Mouse (Mus musculus): ENCODE measurements around the gene Spn.
"Not testable (repeated sequence)": the region's sequence is repeated elsewhere in the genome, so short reads cannot be mapped to it uniquely, and the experiment has no call there.

Gene Spn

DNA sequence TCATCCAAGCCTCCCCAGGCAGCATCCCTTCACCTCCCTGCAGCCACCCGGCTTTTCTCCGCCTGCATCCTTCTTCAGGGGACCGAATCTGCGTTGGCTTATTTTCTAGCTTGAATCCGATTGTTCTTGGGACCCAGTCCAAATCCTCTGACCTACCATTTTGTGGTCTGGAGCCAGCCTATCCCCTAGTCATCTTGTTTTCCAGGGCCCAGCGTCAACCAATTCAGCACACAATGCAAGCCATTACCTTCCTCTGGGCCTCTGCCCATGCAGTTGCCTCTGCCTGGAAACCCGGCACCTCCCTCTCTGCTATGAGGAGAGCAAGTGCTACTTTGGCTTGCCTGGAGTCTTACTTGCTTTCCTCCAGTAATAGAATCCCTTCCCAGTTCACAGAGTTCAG is 32.1 kb downstream of the Spn start:
- peak; percentile 56 for DNase-seq (ENCODE audit: low spot score)

DNA sequence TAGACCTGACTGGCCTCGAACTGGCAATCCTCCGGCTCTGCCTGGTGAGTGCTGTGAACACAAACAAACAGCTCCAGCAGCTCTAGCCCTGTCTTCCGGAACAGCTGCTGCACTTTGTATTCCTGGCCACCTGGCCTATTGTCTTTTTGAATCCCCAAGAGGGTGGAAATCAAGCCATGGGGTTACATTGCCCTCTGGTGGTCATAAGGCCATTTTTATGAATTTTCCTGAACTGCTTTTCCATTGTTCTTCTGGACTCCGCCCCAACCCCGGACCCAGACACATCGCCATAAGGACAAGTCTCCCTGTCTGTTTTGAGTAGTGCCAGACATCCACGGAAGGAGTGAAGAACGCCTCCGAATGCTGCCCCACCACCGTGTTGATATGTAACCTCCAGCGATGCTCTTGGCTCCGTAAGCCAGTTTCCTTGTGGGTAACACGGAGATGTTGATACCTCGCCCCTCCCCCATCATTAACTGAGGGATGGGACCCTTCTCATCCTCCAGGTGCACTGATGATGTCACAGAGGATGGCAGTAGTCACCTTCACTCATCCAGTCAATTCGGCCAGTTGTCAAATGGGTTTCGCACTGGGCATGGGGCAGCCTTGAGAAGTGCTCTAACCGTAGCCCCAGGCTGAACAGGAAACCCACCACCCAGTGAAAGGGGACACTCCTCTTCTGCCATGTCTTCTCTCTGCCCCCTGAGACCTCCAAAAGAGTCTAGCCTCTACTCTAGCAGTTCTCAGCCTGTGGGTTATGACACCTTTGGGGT is 32.9 kb downstream of the Spn start:
- DNase-seq (ENCODE audit: low spot score): peak; percentile 83

DNA sequence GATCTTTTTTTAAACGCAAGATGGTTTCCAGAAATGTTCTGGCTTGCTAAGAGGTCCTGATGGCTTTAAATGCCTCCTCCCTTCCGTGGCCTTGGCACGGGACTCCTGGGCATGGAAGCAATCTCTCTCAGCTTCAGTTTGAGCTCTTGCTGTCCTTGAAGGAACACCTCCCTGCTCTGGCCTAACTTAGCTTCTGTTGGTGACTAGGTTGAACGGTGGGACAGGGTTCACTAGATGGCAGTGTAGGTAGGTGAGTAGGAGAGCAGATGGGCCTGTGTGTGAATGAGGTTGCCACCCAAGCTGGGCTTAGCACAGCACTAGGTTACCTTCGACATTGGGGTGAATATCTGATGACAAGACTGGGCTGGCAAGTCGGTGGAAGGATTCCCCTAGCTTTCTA is 33.7 kb downstream of the Spn start:
- DNase-seq (ENCODE audit: low spot score): peak; percentile 16

DNA sequence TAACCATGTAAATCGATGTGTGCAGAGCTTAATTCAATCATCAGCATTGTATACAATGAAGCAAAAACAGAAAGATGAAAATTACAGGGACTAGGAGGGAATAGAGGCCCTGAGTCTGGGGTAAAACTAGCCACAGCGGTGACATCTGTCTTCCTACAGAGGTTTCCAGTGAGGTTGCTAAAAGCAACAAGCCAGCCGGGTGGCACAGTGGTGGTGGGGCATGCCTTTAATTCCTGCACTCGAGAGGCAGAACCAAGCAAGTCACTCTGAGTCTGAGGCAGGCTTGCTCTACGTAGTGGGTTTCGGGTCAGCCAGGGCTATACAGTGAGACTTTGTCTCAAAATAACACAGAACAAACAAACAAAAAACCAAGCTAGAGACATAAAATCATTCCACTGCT is 35.5 kb downstream of the Spn start:
- no peak for DNase-seq (ENCODE audit: low spot score)

DNA sequence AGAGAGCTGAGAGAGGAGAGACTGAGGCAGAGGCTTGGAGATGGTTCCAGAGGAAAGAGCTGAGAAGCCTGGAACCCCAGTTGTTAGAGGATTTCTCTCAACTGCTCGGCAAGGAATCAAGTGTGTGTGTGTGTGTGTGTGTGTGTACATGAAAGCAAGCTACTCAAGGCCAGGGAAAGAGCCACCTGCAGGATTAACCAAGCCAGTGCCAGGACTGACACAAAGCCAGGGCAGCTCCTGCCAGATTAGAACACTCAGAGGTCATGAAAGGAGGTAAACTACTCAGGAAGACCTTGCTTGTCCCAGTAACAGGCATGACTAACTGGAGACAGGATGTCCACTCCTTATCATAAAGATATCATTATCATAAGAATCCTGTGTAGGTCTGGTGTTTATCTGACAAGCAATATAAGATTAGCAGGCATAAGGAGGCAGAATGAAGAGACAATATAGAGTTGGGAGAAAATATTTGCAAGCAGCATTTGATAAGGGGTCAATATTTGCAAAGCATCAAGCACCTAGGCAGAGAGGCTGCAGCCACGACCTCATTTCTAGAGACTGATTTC is 36.1 kb downstream of the Spn start:
- no peak for DNase-seq (ENCODE audit: low spot score)

DNA sequence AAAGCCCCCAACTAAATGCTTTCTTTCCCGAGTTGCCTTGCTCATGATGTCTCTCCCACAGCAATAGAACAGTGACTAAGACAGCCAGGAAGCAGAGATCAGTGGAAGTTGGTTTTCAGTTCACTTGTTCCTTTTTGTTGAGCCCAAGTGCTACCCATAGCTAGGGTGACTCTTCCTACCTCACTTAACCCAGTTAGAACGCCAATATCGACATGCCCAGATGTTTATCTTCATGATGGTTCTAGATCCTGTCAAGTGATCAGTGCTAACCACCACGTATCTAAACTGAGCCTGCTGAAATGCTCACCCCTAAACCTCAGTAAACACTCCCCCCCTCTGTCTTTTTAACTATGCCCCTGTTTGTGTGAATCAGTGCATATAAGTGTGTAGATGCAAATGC is 38.1 kb downstream of the Spn start:
- DNase-seq (ENCODE audit: low spot score): no peak

DNA sequence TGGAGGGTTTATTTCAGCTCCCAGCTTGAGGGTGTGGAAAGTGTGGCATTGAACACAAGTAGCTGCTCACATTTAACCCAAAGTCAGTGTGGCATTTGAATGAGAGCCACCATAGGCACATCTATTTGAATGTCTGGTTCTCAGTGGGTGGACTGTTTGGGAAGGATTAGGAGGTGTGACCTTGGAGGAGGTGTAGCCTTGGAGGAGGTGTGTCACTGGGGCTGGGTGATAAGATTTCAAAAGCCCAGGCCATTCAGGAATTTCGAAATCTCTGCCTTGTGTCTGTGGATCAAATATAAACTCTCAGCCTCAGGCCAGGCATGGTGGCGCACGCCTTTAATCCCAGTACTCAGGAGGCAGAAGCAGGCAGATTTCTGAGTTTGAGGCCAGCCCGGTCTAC is 38.7 kb downstream of the Spn start:
- DNase-seq (ENCODE audit: low spot score): no peak

DNA sequence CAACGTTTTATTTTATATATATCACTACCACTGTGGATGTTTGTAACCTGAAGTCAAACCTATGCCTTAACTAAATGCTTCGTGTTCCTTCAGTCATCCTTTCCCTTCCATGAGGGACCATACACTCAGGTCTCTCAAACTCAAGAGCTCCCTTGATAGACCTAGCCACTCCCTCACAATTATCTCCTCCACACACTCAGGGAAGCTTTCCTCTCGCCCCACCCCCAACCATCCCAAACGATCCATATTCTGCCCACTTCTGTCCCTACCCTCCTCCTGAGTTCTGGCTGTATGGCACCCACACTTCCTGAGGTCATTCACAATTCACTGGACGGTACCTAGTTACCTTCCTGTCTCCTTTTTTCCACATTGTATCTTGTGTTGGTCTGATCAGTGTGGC is 39.1 kb downstream of the Spn start:
- no peak for DNase-seq (ENCODE audit: low spot score)

DNA sequence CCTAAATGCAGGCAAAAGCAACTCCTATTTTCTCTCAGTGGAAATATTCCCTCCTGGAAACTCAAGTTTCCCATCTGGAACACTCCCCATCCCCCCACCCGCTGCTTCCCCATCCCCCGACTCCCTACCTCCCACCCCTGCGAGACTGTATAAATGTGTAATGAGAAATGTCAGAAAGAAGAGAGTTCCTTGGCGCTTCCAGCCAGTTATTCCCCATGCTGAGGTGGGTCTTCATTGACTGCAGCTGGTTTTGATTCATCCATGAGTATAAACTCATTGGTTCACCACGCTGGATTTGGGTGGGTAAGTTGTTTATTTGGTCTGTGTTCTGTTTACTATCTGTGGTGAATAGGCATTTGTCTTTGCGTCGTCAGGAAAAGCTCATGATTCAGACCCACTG is 41.2 kb downstream of the Spn start:
- no peak for DNase-seq (ENCODE audit: low spot score)

DNA sequence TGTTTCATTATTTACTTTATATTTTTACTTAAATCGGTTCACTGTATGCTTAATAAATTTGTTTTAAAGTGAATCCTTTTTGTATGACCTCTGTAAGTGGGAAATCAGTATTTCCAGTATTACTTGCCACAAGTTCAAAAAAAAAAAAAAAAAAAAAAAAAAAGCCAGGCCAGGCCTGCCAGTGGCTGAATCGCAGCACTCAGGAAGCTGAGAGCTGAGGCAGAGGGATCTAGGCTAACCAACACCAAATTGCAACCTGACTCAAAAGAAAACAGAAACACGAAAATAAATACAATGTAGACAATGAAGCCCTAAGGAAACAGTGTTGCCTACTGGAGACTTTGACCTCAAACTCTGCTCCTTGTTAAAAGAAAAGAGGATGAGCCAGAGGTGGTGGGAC is 43.7 kb downstream of the Spn start:
- DNase-seq (ENCODE audit: low spot score): no peak

DNA sequence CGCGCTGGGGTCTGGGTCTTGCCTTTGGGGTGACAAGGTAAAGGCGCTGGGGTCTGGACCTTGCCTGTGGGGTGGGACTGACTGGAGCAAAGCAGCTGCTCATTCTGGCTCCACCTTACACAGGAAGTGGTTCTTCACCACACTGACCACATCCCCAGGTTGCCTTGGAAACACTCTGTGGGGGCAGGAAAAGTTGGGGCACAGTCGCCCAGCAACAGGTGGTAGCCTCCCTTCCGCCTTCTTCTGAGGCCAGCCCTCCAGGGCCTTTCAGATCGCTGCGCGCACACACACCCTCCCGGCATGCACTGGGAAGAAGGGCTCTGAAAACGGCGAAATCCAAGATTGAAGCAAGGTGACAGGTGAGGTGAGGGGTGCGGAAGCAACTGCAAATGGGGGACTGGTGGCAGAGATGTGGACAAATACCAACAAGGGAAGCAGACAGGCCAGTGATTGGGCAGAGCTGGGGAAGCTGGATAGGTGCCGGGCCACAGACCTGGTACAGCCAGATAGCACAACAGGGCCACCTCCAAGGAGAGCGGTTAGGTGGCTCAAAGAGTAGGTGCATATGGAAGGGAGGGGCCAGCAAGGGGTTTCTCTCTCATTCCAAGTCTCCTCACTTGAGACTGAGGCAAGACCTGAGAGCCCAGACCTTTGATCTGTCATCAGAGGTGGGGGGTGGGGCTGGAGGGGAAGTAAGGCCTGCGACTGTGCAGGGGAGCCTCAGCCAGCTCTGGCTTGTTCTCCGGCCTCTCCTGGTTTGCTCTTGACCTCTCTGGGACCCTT is 46.3 kb downstream of the Spn start, which contains the start of gene AI467606:
Gene AI467606, plus strand, starts transcription at position 246 of the 783 bp plus-strand sequence.
- DNase-seq (ENCODE audit: low spot score): no peak

DNA sequence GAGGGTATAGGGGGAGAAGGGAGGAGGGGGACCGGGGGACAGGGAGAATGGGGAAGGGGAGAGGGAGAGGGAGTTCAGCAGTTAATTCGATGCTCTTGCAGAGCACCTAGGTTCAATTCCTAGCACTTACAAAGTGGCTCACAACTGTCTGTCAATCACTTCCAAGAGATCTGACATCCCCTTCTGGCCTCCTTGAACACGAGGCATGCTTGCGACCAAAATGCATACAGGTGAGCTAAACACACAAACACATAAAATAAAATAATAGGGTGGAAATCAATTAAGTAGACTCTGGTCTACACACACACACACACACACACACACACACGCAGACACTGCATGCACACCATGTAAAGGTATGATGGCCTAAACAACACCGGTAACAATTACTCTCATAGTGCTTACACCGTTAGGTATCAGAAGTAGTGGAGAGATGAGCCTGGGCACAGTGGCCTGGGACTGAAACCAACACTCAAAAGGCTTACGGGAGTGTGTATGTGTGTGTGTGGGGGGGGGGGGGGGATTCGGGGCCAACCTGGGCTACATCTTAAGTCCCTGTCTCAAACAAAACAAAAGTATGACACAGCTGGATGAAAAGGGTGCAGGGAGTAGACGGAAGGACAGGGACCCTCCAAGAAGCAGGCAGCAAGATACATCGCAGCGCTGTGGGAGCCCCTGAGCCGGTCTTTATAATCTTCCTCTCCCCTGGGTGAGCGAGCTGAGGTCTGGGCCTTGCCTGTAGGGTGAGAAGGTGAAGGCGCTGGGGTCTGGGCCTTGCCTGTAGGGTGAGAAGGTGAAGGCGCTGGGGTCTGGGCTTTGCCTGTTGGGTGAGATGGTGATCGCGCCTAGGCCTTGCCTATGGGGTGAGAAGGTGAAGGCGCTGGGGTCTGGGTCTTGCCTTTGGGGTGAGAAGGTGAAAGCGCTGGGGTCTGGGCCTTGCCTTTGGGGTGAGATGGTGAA is 47.2 kb downstream of the Spn start:
- DNase-seq (ENCODE audit: low spot score): no peak

DNA sequence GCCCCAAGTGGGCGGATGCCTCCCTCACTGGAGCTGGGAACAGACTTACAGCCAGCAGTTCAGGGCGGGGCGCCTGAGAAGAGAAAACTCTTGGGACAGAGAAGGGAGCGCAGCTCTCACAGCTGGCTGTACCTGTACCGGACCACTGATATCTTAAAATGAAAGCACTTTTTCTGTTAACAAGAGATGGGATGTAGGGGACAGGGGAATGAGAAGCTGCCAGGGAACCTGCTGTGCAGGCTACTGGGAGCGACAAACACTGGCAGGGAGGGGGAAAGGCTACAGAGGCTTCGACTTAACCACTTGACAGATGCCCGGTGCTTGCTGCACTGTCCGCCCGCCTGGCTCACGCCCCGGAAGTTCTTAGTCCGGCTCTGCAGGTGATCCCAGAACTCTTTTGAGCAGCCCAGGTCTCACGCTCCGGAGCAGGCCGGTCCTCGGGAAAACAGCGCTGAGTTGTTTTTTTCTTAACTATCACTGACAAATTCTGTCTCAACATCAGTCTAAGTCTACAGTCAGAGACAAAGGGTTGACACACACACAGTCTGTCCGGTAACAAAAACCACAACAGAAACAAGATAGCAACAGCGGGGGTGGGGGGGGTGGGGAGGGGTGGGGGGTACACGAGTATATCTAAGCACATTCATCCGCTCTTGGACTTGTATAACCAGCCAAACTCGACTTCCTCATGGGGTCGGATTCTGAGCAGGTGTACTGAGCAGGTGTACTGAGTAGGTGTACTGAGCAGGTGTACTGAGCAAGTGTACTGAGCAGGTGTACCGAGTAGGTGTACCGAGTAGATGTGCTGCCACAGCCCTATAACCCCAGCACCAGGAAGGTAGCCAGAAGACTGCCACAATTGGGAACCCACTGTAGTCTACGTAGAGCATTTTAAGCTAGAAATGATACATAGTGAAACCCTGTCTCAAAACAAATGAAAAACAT is 48.5 kb downstream of the Spn start:
- DNase-seq (ENCODE audit: low spot score): no peak

DNA sequence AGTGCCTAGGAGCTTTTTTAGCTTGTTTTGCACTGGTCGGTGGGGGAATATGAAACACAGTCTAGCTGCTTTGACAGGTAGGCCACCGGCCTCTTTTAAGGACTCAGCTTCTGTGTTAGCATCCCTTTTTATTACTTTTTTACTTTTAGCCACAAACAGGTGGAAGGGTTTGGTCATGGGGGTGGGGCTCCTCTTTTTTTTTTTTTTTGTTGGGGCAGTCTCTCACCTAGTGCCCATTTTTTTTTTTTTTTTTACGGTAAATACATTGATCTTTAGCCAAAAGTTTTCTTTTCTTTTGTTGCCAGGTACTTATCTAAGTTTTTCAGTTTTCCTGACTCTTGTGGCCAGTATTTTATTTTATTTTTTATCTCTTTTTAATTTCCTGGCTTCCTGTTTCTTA is 49.5 kb downstream of the Spn start:
- no peak for DNase-seq (ENCODE audit: low spot score)

DNA sequence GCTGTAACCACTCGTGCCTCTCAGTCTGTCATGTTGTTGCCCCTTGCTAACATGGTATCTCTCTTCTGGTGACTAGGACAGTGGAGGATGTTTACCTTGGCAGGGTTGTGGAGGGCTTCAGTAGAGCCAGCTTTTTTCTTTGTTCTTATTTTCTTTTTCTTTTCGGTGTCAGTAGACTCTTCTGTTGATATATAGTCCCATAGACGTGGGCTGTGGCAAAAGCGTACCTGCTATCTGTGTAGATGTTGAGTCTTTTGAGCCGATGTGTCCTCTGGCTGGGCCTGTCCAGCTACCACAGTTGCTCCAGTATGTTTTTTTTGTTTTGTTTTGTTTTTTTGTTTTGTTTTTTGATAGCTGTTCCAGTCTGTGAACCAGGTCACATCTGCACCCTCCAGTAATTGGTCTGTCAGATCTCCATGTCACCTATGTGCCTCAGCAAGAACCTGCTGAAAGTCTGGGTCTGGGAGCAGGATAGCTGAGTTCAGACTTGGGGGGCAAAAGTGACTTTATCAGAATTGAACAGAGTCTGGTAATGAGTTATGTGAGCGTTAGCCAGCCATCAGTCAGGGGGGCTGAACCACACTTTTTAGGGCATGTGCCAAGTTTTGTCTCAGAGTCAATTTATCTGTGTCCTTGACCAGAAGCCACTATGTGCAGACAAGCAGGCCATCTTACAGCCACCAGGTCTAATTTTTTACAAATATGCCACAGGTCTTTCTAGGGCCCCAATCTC is 50.2 kb downstream of the Spn start, which contains the start of gene Zg16:
Gene Zg16, minus strand, starts transcription at position 51 of the 733 bp plus-strand sequence.
- not testable (repeated sequence) for DNase-seq (ENCODE audit: low spot score)

DNA sequence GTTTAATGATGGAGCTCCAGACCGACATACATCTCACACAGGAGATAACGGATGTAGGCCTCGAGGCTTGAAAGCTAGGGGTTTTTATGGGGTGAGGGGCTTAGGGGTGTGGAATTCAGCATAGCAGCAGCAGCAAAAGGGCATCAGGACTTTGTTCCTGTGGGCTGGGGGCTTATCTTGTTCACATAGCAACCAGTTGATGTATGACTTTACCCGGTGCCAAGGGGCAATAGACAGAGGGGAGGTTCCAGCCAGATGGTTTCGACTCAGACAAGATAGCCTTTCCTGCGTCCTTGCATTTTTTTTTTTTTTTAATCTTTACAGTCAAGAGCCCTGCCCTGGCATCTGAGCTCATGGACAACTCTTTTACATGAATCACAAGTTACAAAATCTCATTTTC is 51.9 kb downstream of the Spn start:
- not testable (repeated sequence) for DNase-seq (ENCODE audit: low spot score)

DNA sequence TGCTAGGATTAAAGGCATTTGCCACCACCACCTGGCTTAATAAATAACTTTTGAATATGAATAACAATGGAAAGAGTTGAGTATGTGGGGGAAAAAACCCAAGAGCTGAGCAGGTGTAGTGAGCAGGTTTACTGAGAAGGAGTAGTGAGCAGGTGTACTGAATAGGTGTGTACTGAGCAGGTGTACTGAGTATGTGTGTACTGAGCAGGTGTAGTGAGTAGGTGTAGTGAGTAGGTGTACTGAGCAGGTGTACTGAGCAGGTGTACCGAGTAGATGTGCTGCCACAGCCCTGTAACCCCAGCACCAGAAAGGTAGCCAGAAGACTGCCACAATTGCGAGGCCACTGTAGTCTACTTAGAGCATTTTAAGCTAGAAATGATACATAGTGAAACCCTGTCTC is 52.8 kb downstream of the Spn start:
- DNase-seq (ENCODE audit: low spot score): no peak

DNA sequence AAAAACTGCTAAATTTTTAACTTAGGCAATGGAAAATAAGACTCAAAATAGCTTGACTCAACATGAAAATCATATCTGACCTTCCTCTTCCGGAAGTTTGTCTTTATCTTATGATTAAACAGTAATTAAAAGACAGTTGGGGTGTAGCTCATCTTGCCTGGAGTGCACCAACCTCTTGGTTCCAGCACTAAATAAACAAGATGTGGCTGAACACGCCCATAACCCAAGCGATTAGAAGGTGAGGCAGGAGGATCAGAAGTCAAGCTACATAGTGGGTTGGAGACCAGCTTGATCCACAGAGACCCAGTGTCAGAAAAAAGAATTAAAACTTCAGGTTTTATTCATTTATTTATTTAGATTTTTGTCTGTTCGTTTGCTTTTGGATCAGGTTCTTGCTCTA is 53.9 kb downstream of the Spn start:
- DNase-seq (ENCODE audit: low spot score): no peak

DNA sequence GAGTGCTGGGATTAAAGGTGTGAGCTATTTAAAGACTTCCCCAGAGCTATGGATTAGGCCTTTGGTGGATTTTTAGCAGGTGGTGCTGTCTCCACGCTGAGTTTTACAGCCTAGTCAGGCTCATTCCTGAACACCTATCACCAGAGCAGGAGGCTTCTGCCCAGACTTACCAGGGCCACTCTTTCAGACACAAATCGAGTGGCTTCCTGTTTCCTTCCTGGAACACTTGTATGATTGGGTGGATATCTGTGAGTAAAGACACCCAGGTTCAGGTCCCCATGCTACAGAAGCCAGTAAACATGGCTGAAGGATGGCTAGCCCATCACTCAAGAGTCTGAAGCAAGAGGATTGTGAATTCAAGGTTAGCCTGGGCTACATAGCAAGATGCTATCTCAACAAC is 54.6 kb downstream of the Spn start:
- DNase-seq (ENCODE audit: low spot score): no peak

DNA sequence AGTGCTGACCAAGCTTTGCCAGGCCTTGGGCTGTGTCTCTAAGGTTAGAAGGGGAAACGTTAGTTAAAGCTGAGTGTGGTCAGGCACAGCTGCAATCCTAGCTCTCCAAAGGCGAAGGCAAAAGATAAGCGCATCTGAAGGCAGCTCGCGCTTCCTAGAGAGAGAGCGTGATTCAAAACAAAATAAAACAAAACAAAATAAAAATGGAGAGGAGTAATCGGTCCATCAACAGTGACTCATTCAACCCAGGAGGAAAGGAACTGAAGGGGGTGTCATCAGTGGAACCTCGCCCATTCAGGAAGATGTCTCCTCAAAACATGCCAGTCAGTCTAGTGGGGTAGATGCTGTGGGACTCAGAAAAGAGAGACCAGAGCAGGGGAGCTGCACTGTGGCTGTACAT is 55.4 kb downstream of the Spn start:
- DNase-seq (ENCODE audit: low spot score): no peak

Measured in adipocyte (in vitro differentiated cells).